29 mouse cellular contexts compared by ENCODE assay signal in the genomic region with DNA sequence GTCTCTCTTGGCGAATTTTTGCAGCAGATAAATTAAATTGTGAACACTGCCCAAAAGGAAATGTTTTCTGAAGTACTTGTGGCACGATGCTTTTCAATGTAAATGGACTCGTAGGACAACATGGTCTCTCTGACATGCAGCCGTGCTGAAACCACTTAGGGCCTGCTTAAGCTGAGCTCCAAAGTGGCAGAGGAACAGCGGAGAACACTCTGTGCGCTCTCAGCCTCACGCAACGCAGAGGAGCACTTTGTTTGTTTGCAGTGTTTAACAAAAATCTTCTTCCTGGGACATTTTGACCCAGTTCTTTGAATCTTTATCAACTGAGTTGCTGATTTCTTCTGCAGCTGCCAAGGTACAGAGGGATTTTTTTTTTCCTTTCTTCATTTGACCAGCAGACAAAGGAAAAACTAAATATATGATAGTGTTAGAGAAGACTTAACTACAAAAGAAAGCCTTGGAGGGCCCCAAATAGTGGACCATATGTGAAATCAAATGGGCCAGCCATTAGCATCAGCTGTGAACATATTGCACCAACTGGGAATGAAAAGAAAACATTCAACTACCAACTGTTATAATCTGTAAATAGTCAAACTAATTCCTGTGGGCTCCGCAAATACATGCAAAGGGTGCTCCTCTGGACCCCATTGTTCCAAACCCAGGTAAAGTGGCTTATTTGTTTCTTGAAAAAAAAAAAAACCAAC.
DNase-seq lines count a peak whose midpoint lies in the region; ATAC-seq lines count a peak whose summit lies in the region.
"Had no signal": no experiment of that assay in that cellular context is flagged by ENCODE, and none has a peak within 500 bp of the region (broad histone marks: within the 10 kb centered on the region; RNA-seq: fewer than 3 reads in every experiment).

No protein-coding gene starts in this region.

- WGBS in forebrain, embryonic 15.5 days = 56% methylated on average over 9 of the region's 9 CpGs
- 68% methylated on average over 9 of the region's 9 CpGs for WGBS in forebrain, embryonic 12.5 days

- no peaks in the 10 kb centered on the region for H3K36me3 ChIP-seq in forebrain, embryonic 15.5 days
- no peaks in the 10 kb centered on the region for H3K36me3 ChIP-seq in forebrain, embryonic 12.5 days (replicated peaks)
- H3K36me3 ChIP-seq: embryonic facial prominence, embryonic 10.5 days; embryonic facial prominence, embryonic 15.5 days; kidney, embryonic 15.5 days; limb, embryonic 10.5 days; limb, embryonic 15.5 days; liver, embryonic 13.5 days; midbrain, embryonic 10.5 days; midbrain, embryonic 15.5 days; neural tube, embryonic 15.5 days had no signal

- H3K4me1 ChIP-seq in forebrain, embryonic 15.5 days = no peaks in the 10 kb centered on the region; the same call in 1 of the 2 replicates
- no peaks in the 10 kb centered on the region for H3K4me1 ChIP-seq in forebrain, embryonic 12.5 days
- H3K4me1 ChIP-seq: embryonic facial prominence, embryonic 10.5 days; embryonic facial prominence, embryonic 15.5 days; kidney, embryonic 15.5 days; limb, embryonic 10.5 days; limb, embryonic 15.5 days; liver, embryonic 13.5 days; midbrain, embryonic 10.5 days; midbrain, embryonic 15.5 days; neural tube, embryonic 15.5 days had no signal

- ATAC-seq in forebrain, embryonic 15.5 days (replicated peaks) = no peak
- no peak for ATAC-seq in forebrain, embryonic 12.5 days (ENCODE audit: low FRiP score)
- ATAC-seq: hindbrain, embryonic 16.5 days; midbrain, embryonic 15.5 days; Patski had no signal

- H3K4me2 ChIP-seq in forebrain, embryonic 15.5 days (replicated peaks) = no peak overlapping the region
- no peak overlapping the region for H3K4me2 ChIP-seq in forebrain, embryonic 12.5 days
- H3K4me2 ChIP-seq: embryonic facial prominence, embryonic 15.5 days; kidney, embryonic 15.5 days; limb, embryonic 15.5 days; liver, embryonic 13.5 days; midbrain, embryonic 15.5 days; neural tube, embryonic 15.5 days had no signal

- no peak overlapping the region for H3K9ac ChIP-seq in forebrain, embryonic 15.5 days (replicated peaks)
- no peak overlapping the region for H3K9ac ChIP-seq in forebrain, embryonic 12.5 days
- H3K9ac ChIP-seq: embryonic facial prominence, embryonic 15.5 days; kidney, embryonic 15.5 days; limb, embryonic 15.5 days; liver, embryonic 13.5 days; midbrain, embryonic 15.5 days; neural tube, embryonic 15.5 days had no signal

- no peaks in the 10 kb centered on the region for H3K27me3 ChIP-seq in forebrain, embryonic 15.5 days
- no peaks in the 10 kb centered on the region for H3K27me3 ChIP-seq in forebrain, embryonic 12.5 days
- H3K27me3 ChIP-seq: embryonic facial prominence, embryonic 15.5 days; kidney, embryonic 15.5 days; limb, embryonic 15.5 days; liver, embryonic 13.5 days; midbrain, embryonic 15.5 days; neural tube, embryonic 15.5 days had no signal

- H3K4me3 ChIP-seq in forebrain, embryonic 15.5 days = no peak overlapping the region
- no peak overlapping the region for H3K4me3 ChIP-seq in forebrain, embryonic 12.5 days (replicated peaks)
- H3K4me3 ChIP-seq: embryonic facial prominence, embryonic 10.5 days; embryonic facial prominence, embryonic 15.5 days; kidney, embryonic 15.5 days; limb, embryonic 10.5 days; limb, embryonic 15.5 days; liver, embryonic 13.5 days; midbrain, embryonic 10.5 days; midbrain, embryonic 15.5 days; neural tube, embryonic 15.5 days had no signal

- peak; percentile 16 for DNase-seq in ovary, postnatal 36 days (ENCODE audit: low spot score)
- no peak for DNase-seq in ovary, postnatal 10 days (ENCODE audit: low spot score)
- peak; percentile 19 to 45 for DNase-seq in layer of hippocampus, adult 8-10 months (ENCODE audit: low spot score in 2 of 2)
- DNase-seq in left cerebral cortex, adult 11 months (ENCODE audit: low spot score) = no peak
- DNase-seq in gastrocnemius, adult 18-20 months (ENCODE audit: low spot score) = no peak
- DNase-seq: adrenal gland, postnatal 25 days; cerebellum, adult 2 months; cerebellum, postnatal 25 days; gastrocnemius, postnatal 10 days; heart, postnatal 14 days; kidney, adult 18-20 months; kidney, postnatal 25 days; liver, embryonic 13.5 days; lung, adult 2 months; lung, postnatal 10 days; right cerebral cortex, postnatal 14 days had no signal

- peak overlapping the region; percentile 28; the same call in 1 of the 2 replicates for H3K27ac ChIP-seq in forebrain, embryonic 15.5 days (replicated peaks)
- H3K27ac ChIP-seq in forebrain, embryonic 12.5 days = no peak overlapping the region
- H3K27ac ChIP-seq: embryonic facial prominence, embryonic 10.5 days; embryonic facial prominence, embryonic 15.5 days; kidney, embryonic 15.5 days; limb, embryonic 10.5 days; limb, embryonic 15.5 days; liver, embryonic 13.5 days; macrophage; midbrain, embryonic 10.5 days; midbrain, embryonic 15.5 days; neural tube, embryonic 15.5 days had no signal

- no peaks in the 10 kb centered on the region for H3K9me3 ChIP-seq in forebrain, embryonic 15.5 days
- H3K9me3 ChIP-seq in forebrain, embryonic 12.5 days = no peaks in the 10 kb centered on the region
- H3K9me3 ChIP-seq: embryonic facial prominence, embryonic 10.5 days; embryonic facial prominence, embryonic 15.5 days; kidney, embryonic 15.5 days; limb, embryonic 10.5 days; limb, embryonic 15.5 days; liver, embryonic 13.5 days; midbrain, embryonic 10.5 days; midbrain, embryonic 15.5 days; neural tube, embryonic 15.5 days had no signal

Comparison
In these comparisons a context has a peak if more than half of its experiments do, and no peak if none do; other contexts are left out.
1. DNase-seq: peak in ovary, postnatal 36 days (single experiment) and layer of hippocampus, adult 8-10 months (2 of 2); none in ovary, postnatal 10 days (single experiment), left cerebral cortex, adult 11 months (single experiment) and gastrocnemius, adult 18-20 months (single experiment).